Mouse (Mus musculus): ENCODE measurements around the gene Pigw.

GRCm38 (mm10) chr11:84920981-84921380 lies 40.9 kb upstream of the Pigw start:
- TF ChIP-seq CTCF (IDR thresholded peaks at IDR 0.05 in 2 of 3, conservative IDR thresholded peaks at IDR 0.05 in 1 of 3; ENCODE audit: control insufficient read depth in 1 of 3, insufficient read depth in 1 of 3, low read depth in 2 of 3, low read length in 3 of 3, poor library complexity in 1 of 3, severe bottlenecking in 1 of 3), result no peak
- no peak for TF ChIP-seq MEF2A (IDR thresholded peaks at IDR 0.05; ENCODE audit: extremely low read depth, insufficient replicate concordance, low read depth, low read length, poor library complexity, severe bottlenecking)
- TF ChIP-seq POLR2A (IDR thresholded peaks at IDR 0.05; ENCODE audit: control insufficient read depth in 1 of 2, insufficient read depth in 1 of 2, low read depth in 1 of 2, low read length in 2 of 2, poor library complexity in 1 of 2), result no peak
- no peak for TF ChIP-seq MYC (IDR thresholded peaks at IDR 0.05; ENCODE audit: low read depth, low read length)
- TF ChIP-seq USF2 (IDR thresholded peaks at IDR 0.05; ENCODE audit: borderline replicate concordance in 1 of 2, insufficient read depth in 1 of 2, low read depth in 1 of 2, low read length in 2 of 2), result no peak
- TF ChIP-seq EP300 (IDR thresholded peaks at IDR 0.05; ENCODE audit: low read depth in 1 of 2, low read length in 2 of 2), result no peak
- no peak for TF ChIP-seq JUND (IDR thresholded peaks at IDR 0.05; ENCODE audit: low read depth, low read length)
- no peak for TF ChIP-seq NRF1 (IDR thresholded peaks at IDR 0.05; ENCODE audit: insufficient read depth, low read depth, low read length, poor library complexity, severe bottlenecking)
